Mouse (Mus musculus): Measurements from ENCODE around the gene Gdf1. TPM values are rescaled to one million over a fixed set of nuclear protein-coding genes. Genes with fewer than 3 reads are reported as not detected.

Gene Gdf1
- polyA plus RNA-seq, 1 experiment from 2014 or later: 3.7 TPM

GRCm38 (mm10) chr8:70373397-70374317 lies 44.0 kb downstream of the Gdf1 start, which contains the start of gene Comp:
Gene Comp, plus strand, starts transcription at chr8:70373558.
- 3% methylated on average over 47 of the region's 47 CpGs for WGBS
- Histone ChIP-seq H3K36me3 (no peaks in the 10 kb centered on the region), H3K4me2 (replicated peaks) (peak within 1 kb of the TSS; percentile 51), H3K27ac (replicated peaks) (no peak within 1 kb of the TSS), H3K9ac (replicated peaks) (no peak within 1 kb of the TSS), H3K9me3 (no peaks in the 10 kb centered on the region), H3K4me1 (peaks cover 17% of the 10 kb centered on the region), H3K4me3 (peak within 1 kb of the TSS; percentile 33), H3K27me3 (peaks cover 82% of the 10 kb centered on the region)
- no peak for ATAC-seq (ENCODE audit: low FRiP score, low read depth)

DNA sequence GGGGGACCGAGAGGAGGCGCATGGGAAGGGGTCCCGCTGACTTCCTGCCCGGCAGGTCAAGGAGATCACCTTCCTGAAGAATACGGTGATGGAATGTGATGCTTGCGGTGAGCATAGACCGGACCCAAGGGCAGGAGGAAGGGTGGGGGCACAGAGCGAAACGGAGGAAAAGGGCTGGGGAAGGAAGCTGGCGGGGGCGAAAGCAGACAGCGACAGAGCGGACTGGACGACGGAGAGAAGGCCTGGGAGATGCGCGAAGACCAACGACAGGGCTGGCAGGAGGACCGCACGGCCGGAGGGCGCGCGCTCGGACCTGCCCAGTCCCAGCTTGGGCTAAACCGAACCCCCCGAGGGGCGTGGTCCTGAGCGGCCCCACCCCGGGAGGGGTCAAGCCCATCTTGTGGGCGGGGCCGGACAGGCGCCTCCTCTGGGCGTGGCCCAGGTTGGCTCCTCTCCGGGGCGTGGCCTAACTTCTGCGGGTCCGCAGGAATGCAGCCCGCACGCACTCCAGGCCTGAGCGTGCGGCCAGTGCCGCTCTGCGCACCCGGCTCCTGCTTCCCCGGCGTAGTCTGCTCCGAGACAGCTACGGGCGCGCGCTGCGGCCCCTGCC lies 44.8 kb downstream of the Gdf1 start:
- no peak overlapping the region for H3K27ac ChIP-seq (replicated peaks)
- WGBS: 2% methylated on average over 52 of the region's 53 CpGs
- ATAC-seq (ENCODE audit: low FRiP score, low read depth): peak; percentile 58
- peak overlapping the region; percentile 51 for H3K4me2 ChIP-seq (replicated peaks)
- no peaks in the 10 kb centered on the region for H3K9me3 ChIP-seq
- H3K4me1 ChIP-seq: peaks cover 17% of the 10 kb centered on the region
- H3K27me3 ChIP-seq: peaks cover 90% of the 10 kb centered on the region
- H3K4me3 ChIP-seq: peak overlapping the region; percentile 33
- no peak overlapping the region; the same call in 1 of the 2 replicates for H3K9ac ChIP-seq (replicated peaks)
- H3K36me3 ChIP-seq: no peaks in the 10 kb centered on the region

DNA sequence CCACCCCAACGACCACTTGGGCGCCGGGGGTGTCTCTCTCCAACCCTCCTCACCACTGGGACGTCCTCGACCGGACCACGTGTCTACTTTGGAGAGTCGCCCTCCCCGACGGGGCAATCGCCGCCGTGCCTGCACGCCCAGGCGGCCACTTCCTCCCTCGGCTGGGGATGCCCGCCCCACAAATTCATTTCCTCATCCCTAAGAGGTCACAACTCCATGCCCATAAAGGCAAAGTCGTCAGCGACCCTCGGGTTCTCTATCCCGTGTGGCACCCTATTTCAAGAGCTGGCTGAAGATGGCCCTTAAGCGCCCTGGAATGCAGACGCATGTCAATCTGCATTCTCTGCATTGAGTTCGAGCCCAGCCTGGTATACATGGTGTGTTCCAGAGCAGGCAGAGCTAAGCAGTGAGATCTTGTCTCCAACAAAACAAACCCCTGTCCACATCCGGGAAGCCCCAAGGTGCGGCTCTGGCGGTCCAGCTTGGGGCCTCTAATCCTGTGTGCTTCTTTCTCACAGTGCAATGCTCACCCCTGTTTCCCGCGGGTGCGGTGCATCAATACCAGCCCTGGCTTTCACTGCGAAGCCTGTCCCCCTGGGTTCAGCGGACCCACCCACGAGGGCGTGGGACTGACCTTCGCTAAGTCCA lies 45.7 kb downstream of the Gdf1 start:
- H3K9me3 ChIP-seq: no peaks in the 10 kb centered on the region
- peaks cover 17% of the 10 kb centered on the region for H3K4me1 ChIP-seq
- H3K27me3 ChIP-seq: peaks cover 98% of the 10 kb centered on the region
- no peaks in the 10 kb centered on the region for H3K36me3 ChIP-seq
- H3K4me2 ChIP-seq (replicated peaks): no peak overlapping the region
- peak overlapping the region; percentile 33 for H3K4me3 ChIP-seq
- no peak overlapping the region for H3K27ac ChIP-seq (replicated peaks)
- no peak overlapping the region for H3K9ac ChIP-seq (replicated peaks)
- no peak for ATAC-seq (ENCODE audit: low FRiP score, low read depth)
- WGBS: 6% methylated on average over 35 of the region's 35 CpGs

DNA sequence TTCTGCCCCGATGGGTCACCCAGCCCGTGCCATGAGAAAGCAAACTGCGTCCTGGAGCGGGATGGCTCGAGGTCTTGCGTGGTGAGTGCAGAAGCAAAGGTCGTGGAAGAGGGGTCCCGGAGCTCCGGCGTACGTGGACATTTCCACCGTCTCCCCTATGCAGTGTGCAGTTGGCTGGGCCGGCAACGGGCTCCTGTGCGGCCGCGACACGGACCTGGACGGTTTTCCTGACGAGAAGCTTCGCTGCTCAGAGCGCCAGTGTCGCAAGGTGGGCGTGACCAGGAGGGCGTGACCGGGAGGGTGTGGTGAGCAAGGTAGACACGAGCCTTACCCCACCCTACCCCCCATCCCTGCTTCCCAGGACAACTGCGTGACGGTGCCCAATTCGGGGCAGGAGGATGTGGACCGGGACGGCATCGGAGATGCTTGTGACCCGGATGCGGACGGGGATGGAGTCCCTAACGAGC lies 46.7 kb downstream of the Gdf1 start:
- Histone ChIP-seq H3K9ac (replicated peaks) (no peak overlapping the region), H3K9me3 (no peaks in the 10 kb centered on the region), H3K27me3 (peaks cover 97% of the 10 kb centered on the region), H3K4me3 (peak overlapping the region; percentile 4; the same call in 1 of the 2 replicates), H3K4me2 (replicated peaks) (no peak overlapping the region), H3K27ac (replicated peaks) (no peak overlapping the region), H3K4me1 (peaks cover 17% of the 10 kb centered on the region), H3K36me3 (no peaks in the 10 kb centered on the region)
- ATAC-seq (ENCODE audit: low FRiP score, low read depth): no peak
- WGBS: 8% methylated on average over 37 of the region's 37 CpGs

DNA sequence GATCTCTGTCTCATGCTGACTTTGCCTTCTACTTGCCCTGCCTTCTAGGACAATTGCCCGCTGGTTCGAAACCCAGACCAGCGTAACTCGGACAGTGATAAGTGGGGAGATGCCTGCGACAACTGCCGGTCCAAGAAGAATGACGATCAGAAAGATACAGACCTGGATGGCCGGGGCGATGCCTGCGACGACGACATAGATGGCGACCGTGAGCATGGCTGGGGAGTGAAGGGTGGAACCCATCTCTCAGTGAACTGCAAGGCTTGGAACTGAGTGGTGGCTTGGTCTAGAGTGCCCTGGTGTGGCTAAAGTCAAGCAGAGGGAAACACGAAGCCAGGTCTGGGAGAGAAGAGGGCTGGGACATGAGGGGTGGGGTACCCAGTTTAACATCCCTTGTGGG lies 47.4 kb downstream of the Gdf1 start:
- Histone ChIP-seq H3K9me3 (no peaks in the 10 kb centered on the region), H3K4me1 (peaks cover 17% of the 10 kb centered on the region), H3K27me3 (peaks cover 97% of the 10 kb centered on the region), H3K27ac (replicated peaks) (no peak overlapping the region), H3K4me3 (no peak overlapping the region), H3K4me2 (replicated peaks) (no peak overlapping the region), H3K36me3 (no peaks in the 10 kb centered on the region), H3K9ac (replicated peaks) (no peak overlapping the region)
- ATAC-seq (ENCODE audit: low FRiP score, low read depth): no peak
- WGBS: 12% methylated on average over 15 of the region's 15 CpGs

DNA sequence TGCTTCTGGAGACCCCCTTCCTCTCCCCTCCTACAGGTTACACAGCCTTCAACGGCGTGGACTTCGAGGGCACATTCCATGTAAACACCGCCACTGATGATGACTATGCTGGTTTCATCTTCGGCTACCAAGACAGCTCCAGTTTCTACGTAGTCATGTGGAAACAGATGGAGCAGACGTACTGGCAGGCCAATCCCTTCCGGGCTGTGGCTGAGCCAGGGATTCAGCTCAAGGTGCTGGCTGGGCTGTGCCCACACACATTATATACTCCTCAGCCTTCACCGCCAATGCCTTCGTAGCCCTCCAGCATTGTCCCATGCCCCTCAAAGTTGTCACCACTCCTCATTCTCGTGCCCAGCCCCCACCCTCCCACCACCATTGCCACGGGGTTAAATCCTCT lies 50.5 kb downstream of the Gdf1 start:
- Histone ChIP-seq H3K27ac (replicated peaks) (no peak overlapping the region), H3K27me3 (peaks cover 67% of the 10 kb centered on the region), H3K4me3 (no peak overlapping the region), H3K9ac (replicated peaks) (no peak overlapping the region), H3K4me2 (replicated peaks) (no peak overlapping the region), H3K36me3 (peaks cover 8% of the 10 kb centered on the region), H3K4me1 (no peaks in the 10 kb centered on the region), H3K9me3 (no peaks in the 10 kb centered on the region)
- WGBS: 90% methylated on average over 12 of the region's 12 CpGs
- ATAC-seq (ENCODE audit: low FRiP score, low read depth): no peak

Other genes with a start within 250 kb of the Gdf1 start
- 0.20 and 0.23 TPM in 2 replicates for gene Hapln4, start 246.4 kb upstream of the Gdf1 start, polyA plus RNA-seq (2016; fragmentation: Nextera tagmentation; extraction: Ambion mirVana)
- gene Ncan, start 208.9 kb upstream of the Gdf1 start, polyA plus RNA-seq (2016; fragmentation: Nextera tagmentation; extraction: Ambion mirVana): 91.9 and 109 TPM in 2 replicates
- gene Nr2c2ap, start 198.5 kb upstream of the Gdf1 start, polyA plus RNA-seq (2016; fragmentation: Nextera tagmentation; extraction: Ambion mirVana): 23.3 and 23.8 TPM in 2 replicates
- 16.3 and 17.8 TPM in 2 replicates for gene Rfxank, start 190.7 kb upstream of the Gdf1 start, polyA plus RNA-seq (2016; fragmentation: Nextera tagmentation; extraction: Ambion mirVana)
- 37.1 and 41.9 TPM in 2 replicates for gene Borcs8, start 190.3 kb upstream of the Gdf1 start, polyA plus RNA-seq (2016; fragmentation: Nextera tagmentation; extraction: Ambion mirVana)
- 0.19 and 0.46 TPM in 2 replicates for gene Mef2b, start 190.1 kb upstream of the Gdf1 start, polyA plus RNA-seq (2016; fragmentation: Nextera tagmentation; extraction: Ambion mirVana)
- gene Tmem161a, start 157.5 kb upstream of the Gdf1 start, polyA plus RNA-seq (2016; fragmentation: Nextera tagmentation; extraction: Ambion mirVana): 47.6 and 49.0 TPM in 2 replicates
- 3.9 and 4.3 TPM in 2 replicates for gene Slc25a42, start 117.5 kb upstream of the Gdf1 start, polyA plus RNA-seq (2016; fragmentation: Nextera tagmentation; extraction: Ambion mirVana)
- 82.5 and 88.6 TPM in 2 replicates for gene Sugp2, start 95.6 kb upstream of the Gdf1 start, polyA plus RNA-seq (2016; fragmentation: Nextera tagmentation; extraction: Ambion mirVana)
- 45.5 and 47.1 TPM in 2 replicates for gene Armc6, start 95.4 kb upstream of the Gdf1 start, polyA plus RNA-seq (2016; fragmentation: Nextera tagmentation; extraction: Ambion mirVana)
- 99.6 and 100 TPM in 2 replicates for gene Homer3, start 47.0 kb upstream of the Gdf1 start, polyA plus RNA-seq (2016; fragmentation: Nextera tagmentation; extraction: Ambion mirVana)
- 47.1 and 53.8 TPM in 2 replicates for gene Ddx49, start 27.3 kb upstream of the Gdf1 start, polyA plus RNA-seq (2016; fragmentation: Nextera tagmentation; extraction: Ambion mirVana)
- 222 and 235 TPM in 2 replicates for gene Cope, start 27.3 kb upstream of the Gdf1 start, polyA plus RNA-seq (2016; fragmentation: Nextera tagmentation; extraction: Ambion mirVana)
- 15.3 and 17.1 TPM in 2 replicates for gene Cers1, start 14.0 kb upstream of the Gdf1 start, polyA plus RNA-seq (2016; fragmentation: Nextera tagmentation; extraction: Ambion mirVana)
- gene Upf1, start 23.5 kb downstream of the Gdf1 start, polyA plus RNA-seq (2016; fragmentation: Nextera tagmentation; extraction: Ambion mirVana): 32.8 and 38.0 TPM in 2 replicates
- gene Comp, start 43.7 kb downstream of the Gdf1 start, polyA plus RNA-seq (2016; fragmentation: Nextera tagmentation; extraction: Ambion mirVana): 0.23 TPM in 1 of 2 replicates, not detected in the other
- gene Crtc1, start 109.8 kb downstream of the Gdf1 start, polyA plus RNA-seq (2016; fragmentation: Nextera tagmentation; extraction: Ambion mirVana): 22.8 and 23.6 TPM in 2 replicates
- gene Klhl26, start 147.2 kb downstream of the Gdf1 start, polyA plus RNA-seq (2016; fragmentation: Nextera tagmentation; extraction: Ambion mirVana): 17.8 and 18.5 TPM in 2 replicates
- 19.3 and 21.7 TPM in 2 replicates for gene Tmem59l, start 157.5 kb downstream of the Gdf1 start, polyA plus RNA-seq (2016; fragmentation: Nextera tagmentation; extraction: Ambion mirVana)
- gene Crlf1, start 163.3 kb downstream of the Gdf1 start, polyA plus RNA-seq (2016; fragmentation: Nextera tagmentation; extraction: Ambion mirVana): 0.92 and 1.6 TPM in 2 replicates
- 130 and 134 TPM in 2 replicates for gene Rex1bd, start 176.9 kb downstream of the Gdf1 start, polyA plus RNA-seq (2016; fragmentation: Nextera tagmentation; extraction: Ambion mirVana)
- gene Uba52, start 181.0 kb downstream of the Gdf1 start, polyA plus RNA-seq (2016; fragmentation: Nextera tagmentation; extraction: Ambion mirVana): 748 and 749 TPM in 2 replicates
- 326 and 332 TPM in 2 replicates for gene Fkbp8, start 197.9 kb downstream of the Gdf1 start, polyA plus RNA-seq (2016; fragmentation: Nextera tagmentation; extraction: Ambion mirVana)
- gene Kxd1, start 198.1 kb downstream of the Gdf1 start, polyA plus RNA-seq (2016; fragmentation: Nextera tagmentation; extraction: Ambion mirVana): 52.1 and 52.7 TPM in 2 replicates
- 18.7 and 21.6 TPM in 2 replicates for gene Ell, start 209.6 kb downstream of the Gdf1 start, polyA plus RNA-seq (2016; fragmentation: Nextera tagmentation; extraction: Ambion mirVana)